Mouse (Mus musculus) liver, embryonic 14.5 days (tissue): Measurements from ENCODE around the gene Chka.

Source experiments
- CTCF ChIP-seq: IDR thresholded peaks from 2 replicates; pipeline ENCODE4 v1.5.1; 2016; ENCODE audit warnings: antibody characterized with exemption, low read depth, control low read depth
- EP300 ChIP-seq: IDR thresholded peaks from 2 replicates; pipeline ENCODE4 v1.6.1; 2016; ENCODE audit warnings: antibody characterized with exemption, low read depth

GRCm38 (mm10) chr19:3912337-3913204 lies 61.0 kb downstream of the Chka start, which contains the start of gene Ndufs8:
- TF ChIP-seq EP300 (no peak), CTCF (peak; percentile 42; the same call in 1 of the 2 replicates)
